Mouse (Mus musculus) heart, postnatal 0 days (tissue): ENCODE measurements at regions not wholly inside any gene's neighbourhood (a gene's known extent, or its start where the extent isn't known, plus 50 kb on each side); places are given as distances from the start of the nearest gene placed in this dataset.

Experiments
- CTCF ChIP-seq: IDR thresholded peaks from 2 replicates; pipeline ENCODE4 v1.5.1; 2016; ENCODE audit warnings: antibody characterized with exemption, control low read depth, low read depth
- EP300 ChIP-seq: IDR thresholded peaks from 2 replicates; pipeline ENCODE4 v1.6.1; 2016; ENCODE audit warnings: antibody characterized with exemption, low read depth

DNA sequence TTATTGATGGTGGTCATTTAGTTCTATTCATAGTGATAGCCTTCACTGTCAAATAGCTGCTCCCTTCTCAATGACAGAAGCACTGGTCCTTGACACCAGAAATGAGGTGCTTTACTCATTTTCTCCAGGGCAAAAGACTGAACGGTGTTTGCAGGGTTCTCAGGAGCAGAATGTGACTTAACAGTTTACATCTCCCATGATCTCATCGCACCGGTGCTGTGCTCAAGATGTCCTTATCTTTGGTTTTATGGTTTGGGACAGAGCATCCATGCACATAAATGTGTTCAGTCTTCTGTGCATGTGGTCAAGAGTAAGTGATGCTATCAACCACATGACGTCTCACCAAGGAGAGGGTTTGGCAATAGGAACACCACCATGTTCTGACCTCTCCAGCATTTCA is 78.1 kb upstream of the Pdc start:
- TF ChIP-seq CTCF (no peak), EP300 (no peak)
